In the genomic region with DNA sequence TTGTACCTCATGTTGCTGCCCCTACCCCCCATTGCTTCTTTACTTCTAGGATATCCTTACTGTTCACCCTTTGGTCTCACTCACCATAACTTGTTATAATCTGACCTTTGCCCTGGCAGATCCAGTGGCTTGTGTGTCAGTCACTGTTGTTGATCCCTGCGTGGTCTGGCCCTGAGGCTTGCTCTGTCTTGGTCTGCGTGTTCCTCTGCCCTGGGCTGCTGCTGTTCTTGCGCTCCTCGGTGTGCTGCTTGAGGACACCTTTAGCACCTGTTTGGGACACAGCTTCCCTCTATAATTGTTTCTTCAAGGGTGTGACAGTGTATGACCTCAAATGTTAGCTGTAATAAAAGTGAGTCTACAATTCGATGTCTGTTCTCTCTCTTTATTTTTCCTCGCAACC, we compare ENCODE assay signal across 25 mouse cellular contexts.
"Had no signal": no experiment of that assay in that cellular context is flagged by ENCODE, and none has a peak within 500 bp of the region (broad histone marks: within the 10 kb centered on the region; RNA-seq: fewer than 3 reads in every experiment).

No protein-coding gene starts in this region.

- H3K4me2 ChIP-seq: heart, embryonic 11.5 days; heart, embryonic 13.5 days; heart, embryonic 15.5 days; hindbrain, embryonic 12.5 days; hindbrain, embryonic 14.5 days; limb, embryonic 12.5 days; liver, embryonic 11.5 days had no signal

- H3K36me3 ChIP-seq: heart, embryonic 13.5 days had no signal

- H3K4me3 ChIP-seq: gastrocnemius, adult 2 months; heart, adult 2 months; heart, embryonic 13.5 days; heart, embryonic 15.5 days; hindbrain, embryonic 10.5 days; hindbrain, embryonic 12.5 days; layer of hippocampus, adult 2 months; left cerebral cortex, adult 2 months; limb, embryonic 10.5 days; limb, embryonic 12.5 days had no signal

- H3K27me3 ChIP-seq: heart, embryonic 13.5 days; heart, embryonic 15.5 days; hindbrain, embryonic 12.5 days; limb, embryonic 12.5 days had no signal

- H3K27ac ChIP-seq: gastrocnemius, adult 2 months; heart, adult 2 months; heart, embryonic 13.5 days; heart, embryonic 15.5 days; hindbrain, embryonic 10.5 days; hindbrain, embryonic 12.5 days; hindbrain, embryonic 14.5 days; kidney, postnatal 0 days; left cerebral cortex, adult 2 months; limb, embryonic 10.5 days; limb, embryonic 12.5 days had no signal

- H3K9me3 ChIP-seq: heart, embryonic 13.5 days; heart, embryonic 15.5 days; hindbrain, embryonic 10.5 days; hindbrain, embryonic 12.5 days; limb, embryonic 10.5 days; limb, embryonic 12.5 days had no signal

- ATAC-seq: forebrain, embryonic 16.5 days; hindbrain, embryonic 16.5 days; intestine, embryonic 16.5 days had no signal

- DNase-seq: gastrocnemius, adult 2 months; gastrocnemius, postnatal 10 days; gastrocnemius, postnatal 25 days; heart, adult 2 months; heart, postnatal 14 days; heart, postnatal 4 days; kidney, adult 18-20 months; kidney, postnatal 25 days; kidney, postnatal 4 days; liver had no signal

- H3K4me1 ChIP-seq: heart, embryonic 13.5 days; heart, embryonic 15.5 days; hindbrain, embryonic 12.5 days; limb, embryonic 12.5 days had no signal

- H3K9ac ChIP-seq: heart, embryonic 13.5 days; heart, embryonic 15.5 days; hindbrain, embryonic 12.5 days; hindbrain, embryonic 14.5 days; limb, embryonic 12.5 days had no signal
